Mouse (Mus musculus): Measurements from ENCODE around the gene Fam189a1.

DNA sequence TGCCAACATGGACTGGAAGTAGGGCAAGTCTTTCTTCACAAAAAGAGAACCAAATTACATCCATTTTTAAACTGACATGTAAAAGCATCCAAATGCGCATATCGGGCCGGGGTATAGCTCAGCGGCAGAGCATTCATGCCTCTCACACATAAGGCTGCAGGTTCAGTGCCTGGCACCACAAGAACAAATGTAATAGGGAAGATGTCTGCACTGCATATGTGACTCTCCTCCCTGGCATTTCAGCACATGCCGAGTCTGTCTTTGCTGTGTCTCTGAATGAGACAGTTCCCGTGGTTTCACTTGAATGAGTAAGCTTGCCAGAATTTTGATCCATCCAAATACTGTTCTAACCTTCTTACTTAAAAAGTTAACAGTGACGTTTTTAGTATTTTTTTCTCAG is 39.5 kb downstream of the Fam189a1 start:
- TF ChIP-seq CTCF (IDR thresholded peaks at IDR 0.05; ENCODE audit: low read depth, low read length) (no peak), EP300 (IDR thresholded peaks at IDR 0.05; ENCODE audit: insufficient read depth, low read depth, low read length) (no peak), POLR2A (IDR thresholded peaks at IDR 0.05; ENCODE audit: insufficient read depth, low read length) (no peak)

Measured in ES-Bruce4 (cell line).